Mouse (Mus musculus) cerebellum, adult 2 months (tissue): ENCODE results near the gene Derl3.

Source experiments
- CTCF ChIP-seq: fragments of 200-500 bp; IDR thresholded peaks from 2 replicates; pipeline ENCODE4 v1.5.1; 2011; ENCODE audit warnings: low read depth, mild to moderate bottlenecking, control low read depth, low read length, moderate library complexity, borderline replicate concordance; ENCODE audit not compliant: insufficient read depth
- POLR2A ChIP-seq: fragments of 200-500 bp; IDR thresholded peaks from 2 replicates; pipeline ENCODE4 v1.6.1; 2011; ENCODE audit warnings: low read length, control low read depth, borderline replicate concordance; ENCODE audit not compliant: insufficient read depth

DNA sequence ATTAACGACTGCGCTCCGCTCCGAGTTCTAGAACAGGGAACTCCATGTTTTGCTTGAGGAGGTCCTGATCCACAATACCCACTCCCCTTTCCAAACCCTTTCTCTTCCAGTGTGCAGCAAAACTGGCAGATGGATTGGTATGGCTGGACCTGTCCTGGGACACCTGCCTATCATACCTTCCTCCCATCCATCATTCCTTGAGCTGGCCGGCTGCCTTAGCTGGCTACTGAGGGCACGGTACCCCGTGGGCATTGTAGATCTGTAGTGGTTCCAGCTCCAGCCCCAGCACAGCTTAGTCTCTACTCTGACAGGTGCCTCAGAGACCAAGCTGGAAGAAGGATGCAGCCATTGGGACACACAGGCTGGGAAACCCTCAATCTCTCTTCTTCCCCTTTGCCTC lies 38.1 kb downstream of the Derl3 start:
- TF ChIP-seq CTCF (no peak), POLR2A (no peak)
